Mouse (Mus musculus) lung, postnatal 10 days (tissue): Measurements from ENCODE around the gene Olfr68.
"Not testable (repeated sequence)": the region's sequence is repeated elsewhere in the genome, so short reads cannot be mapped to it uniquely, and the experiment has no call there.

Experiments
- DNase-seq: peaks from one replicate; pipeline ENCODE4 v3.0.0; 2021

Olfr68 gene

DNA sequence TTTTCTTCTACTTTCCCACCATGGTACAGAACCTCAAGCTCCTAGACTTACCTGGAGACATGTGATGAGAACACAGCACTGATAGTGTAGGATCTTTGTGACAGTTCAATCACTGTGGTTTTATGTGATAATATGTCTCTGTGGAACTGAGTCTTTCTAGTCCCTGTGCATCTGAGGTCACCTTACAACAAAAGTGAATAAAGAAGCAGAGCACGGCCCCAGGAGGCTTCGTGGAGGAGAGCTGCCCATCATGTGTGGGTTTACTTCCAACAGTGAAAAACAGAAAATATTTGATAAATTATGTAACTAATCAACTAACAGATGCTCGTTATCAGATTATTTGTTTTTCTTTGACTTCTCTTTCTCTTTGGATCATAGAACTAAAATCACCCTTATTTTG, at the start of gene Olfr68:
TSS of gene Olfr68 (minus strand) at position 101 of the 400 bp plus-strand sequence.
- DNase-seq, result no peak

DNA sequence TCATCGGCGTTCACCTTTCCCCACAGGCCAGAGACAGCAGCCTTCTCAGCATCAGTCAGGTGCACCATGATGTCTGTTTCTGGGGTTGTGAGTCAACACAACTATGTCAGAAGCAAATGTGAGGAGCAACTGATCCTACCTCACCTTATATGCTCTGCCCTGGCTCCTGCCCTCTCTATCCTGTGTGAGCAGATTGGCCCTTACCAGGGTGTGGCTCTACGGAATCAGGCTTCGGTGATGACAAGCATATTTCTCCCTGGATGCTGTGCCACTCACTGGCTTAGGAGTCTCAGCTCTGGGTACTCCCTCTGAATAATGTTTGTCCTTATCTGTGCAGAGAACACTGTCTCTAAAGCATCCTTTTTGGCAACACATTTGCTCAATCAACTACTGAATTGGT, 48.3 kb upstream of the Olfr68 start, which contains the start of gene Hbb-bs:
TSS of gene Hbb-bs (minus strand) at position 289 of the 400 bp plus-strand sequence.
- no peak for DNase-seq

DNA sequence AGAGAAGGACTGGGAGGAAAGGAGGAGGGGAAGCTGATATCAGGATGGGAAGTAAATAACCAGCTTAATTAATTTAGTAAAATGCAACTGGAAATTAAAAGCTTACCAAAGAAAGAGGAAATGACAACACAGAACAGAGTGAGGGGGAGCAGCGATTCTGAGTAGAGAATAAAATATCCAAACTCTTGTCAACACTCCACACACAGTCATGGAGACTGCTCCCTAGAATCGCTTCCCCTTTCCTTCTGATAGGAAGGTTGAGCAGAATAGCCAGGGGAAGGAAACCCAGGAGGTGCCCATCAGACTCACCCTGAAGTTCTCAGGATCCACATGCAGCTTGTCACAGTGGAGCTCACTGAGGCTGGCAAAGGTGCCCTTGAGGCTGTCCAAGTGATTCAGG, 47.6 kb upstream of the Olfr68 start:
- DNase-seq, result not testable (repeated sequence)

DNA sequence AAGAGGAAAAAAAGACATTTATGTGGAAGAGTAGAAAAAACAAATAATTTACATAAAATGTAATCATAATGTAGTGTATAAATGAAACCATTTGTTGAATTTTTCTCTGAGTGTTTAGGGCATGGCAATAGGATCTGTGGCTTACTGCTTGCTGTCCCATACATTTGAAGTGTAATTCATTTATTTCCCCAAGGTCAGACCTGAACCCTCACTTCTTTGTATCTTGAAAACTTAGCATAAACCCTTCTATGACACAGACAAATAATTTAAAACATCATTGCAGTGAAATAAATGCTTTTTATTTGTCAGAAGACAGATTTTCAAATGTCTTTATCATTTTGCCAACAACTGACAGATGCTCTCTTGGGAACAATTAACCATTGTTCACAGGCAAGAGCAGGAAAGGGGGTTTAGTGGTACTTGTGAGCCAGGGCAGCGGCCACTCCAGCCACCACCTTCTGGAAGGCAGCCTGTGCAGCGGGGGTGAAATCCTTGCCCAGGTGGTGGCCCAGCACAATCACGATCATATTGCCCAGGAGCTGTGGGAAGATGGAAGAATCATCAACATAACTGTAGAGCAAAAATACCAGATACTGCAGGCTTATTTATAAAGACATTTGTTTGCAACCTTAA, 46.9 kb upstream of the Olfr68 start:
- no peak for DNase-seq

DNA sequence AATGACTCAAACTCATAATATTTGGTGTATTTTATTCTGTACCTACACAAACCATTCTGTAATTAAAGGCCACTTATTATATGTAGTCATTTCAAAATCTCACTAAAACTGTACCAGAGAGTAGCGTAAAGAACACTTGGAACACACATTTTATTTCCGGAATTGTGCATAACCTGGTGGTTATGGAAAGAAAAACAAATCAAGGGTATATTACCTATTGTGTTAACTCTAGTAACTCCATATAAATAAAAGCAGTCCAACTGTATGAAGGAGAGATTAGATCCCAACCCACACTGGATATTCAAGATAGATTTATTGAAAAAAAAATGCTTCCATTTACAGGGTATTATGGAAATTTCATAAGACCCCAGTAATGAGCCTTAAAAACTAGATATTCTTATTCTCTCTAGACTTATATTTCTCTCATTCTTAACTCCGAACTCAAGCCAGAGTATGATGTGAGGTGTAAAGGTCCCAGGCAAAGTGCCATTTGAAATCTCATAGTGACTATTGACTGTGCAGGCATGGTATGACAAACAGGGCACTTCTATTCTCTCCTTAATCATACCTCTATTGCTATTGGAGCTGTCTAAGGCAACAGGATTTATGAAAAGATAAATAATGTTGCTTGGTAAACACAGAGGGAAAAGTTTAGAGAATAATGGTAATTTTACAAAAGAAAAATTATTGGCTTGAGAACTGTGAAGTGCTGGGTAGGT, 46.2 kb upstream of the Olfr68 start:
- DNase-seq, result no peak

DNA sequence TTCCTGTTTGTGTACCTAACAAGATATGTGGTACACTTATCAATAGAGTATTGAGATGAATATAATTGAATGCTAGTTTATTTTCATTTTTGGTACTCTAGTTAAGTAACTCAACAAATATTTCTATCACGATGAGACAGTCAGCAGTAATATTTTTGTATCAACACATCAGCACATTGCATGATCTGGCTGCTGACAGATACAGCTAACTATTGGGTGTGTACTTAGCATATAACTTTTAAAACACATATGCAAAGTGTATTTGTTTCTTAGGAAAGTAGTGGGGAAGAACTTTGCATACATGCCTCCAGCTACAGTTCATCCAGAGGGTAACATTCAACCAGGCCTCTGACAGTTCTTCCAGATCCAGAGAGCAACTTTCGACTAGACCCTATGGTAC, 45.1 kb upstream of the Olfr68 start:
- no peak for DNase-seq

GRCm38 (mm10) chr7:103815085-103815484, 35.6 kb upstream of the Olfr68 start:
- DNase-seq, result not testable (repeated sequence)

- DNase-seq, result no peak
Observed at GRCm38 (mm10) chr7:103813766-103814165, 34.3 kb upstream of the Olfr68 start, which contains the start of gene Hbb-bt. Gene Hbb-bt (minus strand): TSS chr7:103813996.

- not testable (repeated sequence) for DNase-seq
Observed at GRCm38 (mm10) chr7:103813152-103813551, 33.7 kb upstream of the Olfr68 start.

DNA sequence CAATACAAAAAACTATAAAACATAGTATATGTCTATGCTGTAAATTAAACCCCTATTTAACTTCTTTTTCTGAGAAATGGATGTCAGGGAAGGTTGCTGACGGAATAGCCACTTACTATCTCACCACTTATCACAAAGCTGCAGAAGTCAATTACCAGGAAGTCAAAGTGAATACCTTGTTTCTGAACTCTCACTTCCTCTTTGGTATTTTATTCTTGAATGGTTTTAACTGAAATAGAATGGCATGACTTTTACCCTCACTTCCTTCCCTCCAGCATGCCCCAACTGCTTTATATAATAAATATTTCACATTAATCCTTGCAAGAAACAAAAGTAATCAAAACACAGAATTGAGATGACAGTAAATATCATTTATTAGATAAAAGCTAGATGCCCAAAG, 32.7 kb upstream of the Olfr68 start:
- DNase-seq, result no peak

GRCm38 (mm10) chr7:103811223-103811845, 31.8 kb upstream of the Olfr68 start:
- DNase-seq, result no peak

- no peak for DNase-seq
Observed at GRCm38 (mm10) chr7:103810746-103811145, 31.2 kb upstream of the Olfr68 start.

GRCm38 (mm10) chr7:103810296-103810695, 30.8 kb upstream of the Olfr68 start:
- DNase-seq, result no peak

- DNase-seq, result no peak
Observed at GRCm38 (mm10) chr7:103809801-103810155, 30.3 kb upstream of the Olfr68 start.

DNA sequence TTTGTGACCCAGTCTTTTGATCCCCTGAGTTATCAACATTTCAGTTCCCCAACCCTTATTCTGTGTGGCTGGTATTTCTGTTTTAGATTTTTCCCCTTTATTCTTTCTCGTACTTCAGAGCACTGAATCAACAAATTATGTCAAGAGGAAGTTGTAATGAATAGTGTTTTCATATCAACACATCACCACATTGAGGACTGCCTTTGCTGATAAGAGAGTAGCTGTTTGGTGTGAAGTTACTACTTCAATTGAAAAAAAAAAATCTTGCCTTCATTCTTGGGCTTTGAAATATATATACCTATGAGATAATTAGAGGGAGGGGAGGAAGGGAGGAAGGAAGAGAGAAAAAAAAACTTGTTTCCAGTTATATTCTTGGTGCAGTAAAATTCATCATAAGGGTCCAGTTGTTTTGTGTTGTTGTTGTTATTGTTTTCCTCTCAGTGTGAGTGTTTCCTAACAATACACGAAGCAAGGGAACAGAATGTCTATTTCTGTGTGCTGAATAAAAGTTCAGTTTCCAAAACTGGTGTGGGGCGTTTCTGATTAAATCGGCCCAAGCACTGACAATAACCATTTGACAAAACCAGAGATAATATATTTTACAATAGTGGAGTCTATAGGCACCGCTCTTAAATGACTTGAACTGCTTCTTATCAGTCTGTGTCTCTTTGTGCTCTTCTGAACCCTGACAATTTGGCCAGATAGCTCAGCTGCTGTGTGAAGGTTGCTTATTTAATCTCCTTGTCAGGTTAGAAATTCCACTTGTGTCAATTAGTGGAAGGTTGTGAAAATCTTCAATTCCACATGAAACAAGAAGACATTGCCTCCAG, 29.7 kb upstream of the Olfr68 start:
- no peak for DNase-seq

DNA sequence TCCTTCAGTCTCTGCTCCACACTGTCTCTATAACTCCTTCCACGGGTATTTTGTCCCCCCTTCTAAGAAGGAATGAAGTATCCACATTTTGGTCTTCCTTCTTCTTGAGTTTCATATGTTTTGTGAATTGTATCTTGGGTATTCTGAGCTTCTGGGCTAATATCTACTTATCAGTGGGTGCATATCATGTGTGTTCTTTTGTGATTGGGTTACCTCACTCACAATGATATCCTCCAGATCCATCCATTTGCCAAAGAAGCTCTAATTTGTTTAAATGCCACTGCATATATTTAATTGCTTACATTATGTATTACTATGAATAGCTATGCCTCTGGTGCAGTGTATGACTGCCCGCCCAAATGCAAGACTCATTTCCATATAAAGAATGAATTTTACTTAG, 28.6 kb upstream of the Olfr68 start:
- not testable (repeated sequence) for DNase-seq

DNA sequence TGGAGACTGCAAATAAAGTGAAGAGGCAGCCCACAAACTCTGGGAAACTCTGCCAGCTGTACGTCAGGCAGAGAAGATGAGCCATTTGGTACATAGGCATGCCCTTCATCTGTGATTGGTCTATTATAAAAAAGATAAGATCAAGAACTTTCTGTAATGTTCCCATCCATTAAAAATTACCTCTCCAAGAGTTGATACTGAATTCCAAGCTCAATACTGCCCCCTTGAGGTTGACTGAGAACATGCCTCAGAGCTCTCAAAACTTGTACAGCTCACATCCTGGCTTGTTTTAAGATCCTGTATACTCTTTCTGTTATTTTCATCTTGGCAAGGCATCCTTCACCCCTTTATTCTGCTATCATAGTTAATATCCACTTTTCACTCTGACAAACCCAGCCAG, 27.4 kb upstream of the Olfr68 start:
- DNase-seq, result no peak

DNA sequence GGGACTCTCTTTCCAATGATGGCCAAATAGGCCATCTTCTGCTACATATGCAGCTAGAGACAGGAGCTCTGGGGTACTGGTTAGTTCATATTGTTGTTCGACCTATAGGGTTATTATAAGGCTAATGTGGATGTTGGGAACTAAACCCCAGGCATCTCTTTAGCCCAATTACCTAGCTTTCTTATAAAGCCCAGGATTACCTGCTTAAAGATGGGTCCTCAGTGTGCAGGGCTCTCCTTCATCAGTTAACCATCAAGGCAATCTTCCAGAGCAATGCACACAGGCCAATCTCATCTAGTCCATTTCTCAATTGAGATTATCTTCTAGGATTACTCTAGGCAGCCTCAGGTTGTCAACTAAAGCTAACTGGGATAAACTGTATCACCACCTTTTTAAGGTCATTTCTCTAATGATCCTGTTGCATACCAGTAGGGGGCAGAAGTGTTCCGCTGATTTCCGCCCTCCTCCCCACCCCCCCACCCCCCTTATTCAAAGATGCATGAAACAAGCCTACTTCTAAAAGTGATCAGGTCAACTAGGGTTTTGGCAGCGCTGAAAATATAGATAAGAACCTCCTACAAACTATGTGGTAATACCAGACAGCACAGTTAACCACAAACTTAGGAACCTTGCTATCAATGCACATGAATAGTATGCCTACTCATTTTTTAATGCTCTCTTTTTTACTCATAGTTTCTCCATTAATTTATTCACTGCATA, 13.3 kb upstream of the Olfr68 start:
- DNase-seq, result no peak

DNA sequence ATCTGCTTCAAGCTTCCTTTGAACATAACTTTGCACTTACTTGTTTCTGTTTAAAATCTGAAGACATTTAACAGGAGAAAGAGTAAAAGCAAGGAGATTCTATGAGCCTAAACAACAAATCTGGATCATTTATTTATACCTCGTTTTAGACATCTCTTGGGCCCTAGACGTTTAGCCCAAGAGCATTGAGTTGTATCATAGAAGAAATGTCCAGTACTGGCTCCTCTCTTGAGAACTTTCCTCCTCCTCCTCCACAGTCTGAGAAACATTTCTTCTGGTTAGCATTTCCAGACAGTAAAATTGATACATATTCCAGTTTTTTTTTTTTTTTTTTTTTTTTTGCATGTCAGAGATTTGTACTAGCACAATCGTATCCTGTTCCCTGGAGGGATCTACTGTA, 12.2 kb upstream of the Olfr68 start, which contains the start of gene Olfr67:
TSS of gene Olfr67 (minus strand) at position 101 of the 400 bp plus-strand sequence.
- no peak for DNase-seq

DNA sequence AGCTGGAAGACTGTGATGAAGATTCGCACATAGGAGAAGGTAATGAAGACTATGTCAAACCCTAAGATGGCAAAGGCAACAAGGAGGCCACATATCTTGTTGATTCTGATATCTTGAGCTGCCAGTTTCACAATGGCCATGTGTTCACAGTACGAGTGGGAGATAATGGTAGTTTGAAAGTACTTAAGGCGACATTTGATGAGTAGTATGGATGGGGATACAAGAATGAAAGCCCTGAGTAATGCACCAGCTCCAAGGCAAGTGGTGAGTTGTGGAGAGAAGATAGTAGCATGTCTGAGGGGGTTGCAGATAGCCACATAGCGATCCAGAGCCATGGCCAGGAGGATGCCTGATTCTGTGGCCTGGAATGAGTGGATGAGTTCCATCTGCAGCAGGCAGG, 1.8 kb downstream of the Olfr68 start:
- DNase-seq, result not testable (repeated sequence)

DNA sequence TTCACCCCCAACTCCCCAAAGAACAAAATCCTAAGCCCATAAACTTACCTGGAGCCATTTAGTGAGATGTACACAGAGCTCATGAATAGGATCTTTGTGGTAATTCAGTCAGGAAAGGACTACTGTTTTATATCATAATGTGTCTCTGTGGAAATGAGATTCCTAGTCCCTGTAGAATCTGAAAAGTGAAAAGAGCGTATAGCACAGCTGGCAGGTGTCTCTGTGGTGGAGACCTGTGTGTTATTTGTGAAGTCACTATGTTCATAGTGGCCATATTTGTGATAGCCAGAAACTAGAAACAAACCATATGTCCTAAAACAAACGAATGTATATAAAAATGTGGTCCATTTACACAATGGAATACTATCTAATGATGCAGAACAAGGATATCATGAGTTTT, 8.0 kb downstream of the Olfr68 start, which contains the start of gene Olfr69:
TSS of gene Olfr69 (minus strand) at position 101 of the 400 bp plus-strand sequence.
- no peak for DNase-seq

DNA sequence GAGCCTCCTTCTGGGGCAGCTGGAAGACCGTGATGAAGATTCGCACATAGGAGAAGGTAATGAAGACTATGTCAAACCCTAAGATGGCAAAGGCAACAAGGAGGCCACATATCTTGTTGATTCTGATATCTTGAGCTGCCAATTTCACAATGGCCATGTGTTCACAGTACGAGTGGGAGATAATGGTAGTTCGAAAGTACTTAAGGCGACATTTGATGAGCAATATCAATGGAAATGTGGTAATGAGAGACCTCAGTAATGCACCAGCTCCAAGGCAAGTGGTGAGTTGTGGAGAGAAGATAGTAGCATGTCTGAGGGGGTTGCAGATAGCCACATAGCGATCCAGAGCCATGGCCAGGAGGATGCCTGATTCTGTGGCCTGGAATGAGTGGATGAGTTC, 11.8 kb downstream of the Olfr68 start:
- DNase-seq, result not testable (repeated sequence)
